Mouse (Mus musculus) heart, embryonic 16.5 days (tissue): ENCODE data around the gene Esrp2. TPM values are rescaled to one million over a fixed set of nuclear protein-coding genes. Genes with fewer than 3 reads are reported as not detected.

Experiments
- ATAC-seq: fragments of 200-750 bp; cut with Nextera tagmentation; replicated peaks from 2 replicates; pipeline ENCODE4 v1.8.0; 2017; ENCODE audit warnings: moderate number of reproducible peaks; ENCODE audit not compliant: insufficient read depth, low FRiP score; ENCODE audit errors: extremely low read depth
- H3K27ac ChIP-seq: fragments of 300-500 bp; sonication (generic); 2 replicates; pipeline ENCODE4 v1.5.1; 2014; ENCODE audit warnings: mild to moderate bottlenecking, low read length, control low read depth, moderate library complexity
- H3K27me3 ChIP-seq: fragments of 300-500 bp; sonication (generic); 2 replicates; pipeline ENCODE4 v1.6.1; 2014; ENCODE audit warnings: low read length, mixed read lengths; ENCODE audit not compliant: control insufficient read depth, insufficient read depth
- H3K36me3 ChIP-seq: fragments of 300-500 bp; sonication (generic); 2 replicates; pipeline ENCODE4 v1.6.1; 2014; ENCODE audit not compliant: control insufficient read depth, insufficient read depth
- H3K4me1 ChIP-seq: fragments of 300-500 bp; sonication (generic); 2 replicates; pipeline ENCODE4 v1.6.1; 2014; ENCODE audit warnings: low read length, mixed read lengths; ENCODE audit not compliant: control insufficient read depth, insufficient read depth
- H3K4me2 ChIP-seq: fragments of 300-500 bp; sonication (generic); 2 replicates; pipeline ENCODE4 v1.6.1; 2014; ENCODE audit warnings: low read depth, mild to moderate bottlenecking, control low read depth, low read length
- H3K4me3 ChIP-seq: fragments of 300-500 bp; sonication (generic); 2 replicates; pipeline ENCODE4 v1.5.1; 2014; ENCODE audit warnings: mild to moderate bottlenecking, control low read depth, low read length
- H3K9ac ChIP-seq: fragments of 300-500 bp; sonication (generic); 2 replicates; pipeline ENCODE4 v1.6.1; 2014; ENCODE audit warnings: low read length, control low read depth
- H3K9me3 ChIP-seq: fragments of 300-500 bp; sonication (generic); replicated peaks from 2 replicates; pipeline ENCODE4 v1.6.1; 2016; ENCODE audit warnings: low read length; ENCODE audit not compliant: control insufficient read depth
- WGBS: fragments of 180-500 bp; shearing (Covaris S2); extraction: QIAGEN DNeasy Blood & Tissue Kit; methylation state at CpG from one replicate; pipeline ENCODE4 v1.1.7; 2014; 5-methylcytosine and 5-hydroxymethylcytosine counted together
- polyA plus RNA-seq: library from polyadenylated mRNA; unstranded; fragments of >200 nt; fragmentation: Nextera tagmentation; extraction: Ambion mirVana; gene quantifications from 2 replicates; pipeline ENCODE4 v1.2.1, GENCODE M21; 2015

Gene Esrp2
- polyA plus RNA-seq, 1 experiment from 2014 or later: 1.9 TPM

GRCm38 (mm10) chr8:106169017-106169933 lies 32.5 kb upstream of the Esrp2 start:
- H3K9ac ChIP-seq: peak overlapping the region; percentile 89
- peaks cover 16% of the 10 kb centered on the region for H3K4me1 ChIP-seq
- peak; percentile 57 for ATAC-seq
- no peaks in the 10 kb centered on the region for H3K36me3 ChIP-seq
- H3K27me3 ChIP-seq: no peaks in the 10 kb centered on the region
- WGBS: under 1% methylated on average over 54 of the region's 54 CpGs
- peak overlapping the region; percentile 85 for H3K4me2 ChIP-seq
- H3K9me3 ChIP-seq: no peaks in the 10 kb centered on the region
- peak overlapping the region; percentile 94 for H3K4me3 ChIP-seq
- peak overlapping the region; percentile 74 for H3K27ac ChIP-seq

GRCm38 (mm10) chr8:106168356-106169016 lies 31.7 kb upstream of the Esrp2 start, which contains the start of gene Slc7a6:
Gene Slc7a6, plus strand, starts transcription at chr8:106168857.
- ATAC-seq: peak; percentile 89
- Histone ChIP-seq H3K4me2 (peak within 1 kb of the TSS; percentile 85), H3K36me3 (0 out of 2 replicates have a peak, but pooled peaks cover 2% of the 10 kb centered on the region), H3K9ac (peak within 1 kb of the TSS; percentile 89), H3K9me3 (no peaks in the 10 kb centered on the region), H3K27ac (peak within 1 kb of the TSS; percentile 74), H3K4me3 (peak within 1 kb of the TSS; percentile 94), H3K4me1 (peaks cover 16% of the 10 kb centered on the region), H3K27me3 (no peaks in the 10 kb centered on the region)
- WGBS: under 1% methylated on average over 58 of the region's 59 CpGs

DNA sequence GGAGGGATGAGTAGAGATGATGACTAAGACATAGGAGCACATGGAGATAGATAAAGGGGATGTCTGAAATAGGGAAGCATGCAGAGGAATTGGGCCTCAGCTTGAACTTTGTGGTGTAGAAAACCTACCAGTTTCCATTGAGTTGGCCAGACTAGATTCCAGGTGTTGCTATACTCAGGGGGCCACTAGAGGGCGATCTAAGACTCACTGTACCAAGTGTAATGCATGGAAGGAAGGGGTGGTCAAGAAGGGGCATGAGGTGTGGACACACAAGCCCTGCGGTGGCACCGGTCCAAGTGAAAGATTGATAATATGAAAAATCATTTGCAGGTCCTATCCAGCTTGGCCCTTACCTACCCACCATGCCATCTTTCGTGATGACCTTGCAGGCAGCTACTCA lies 28.7 kb upstream of the Esrp2 start:
- no peak overlapping the region for H3K4me2 ChIP-seq
- 45% methylated on average over 4 of the region's 4 CpGs for WGBS

DNA sequence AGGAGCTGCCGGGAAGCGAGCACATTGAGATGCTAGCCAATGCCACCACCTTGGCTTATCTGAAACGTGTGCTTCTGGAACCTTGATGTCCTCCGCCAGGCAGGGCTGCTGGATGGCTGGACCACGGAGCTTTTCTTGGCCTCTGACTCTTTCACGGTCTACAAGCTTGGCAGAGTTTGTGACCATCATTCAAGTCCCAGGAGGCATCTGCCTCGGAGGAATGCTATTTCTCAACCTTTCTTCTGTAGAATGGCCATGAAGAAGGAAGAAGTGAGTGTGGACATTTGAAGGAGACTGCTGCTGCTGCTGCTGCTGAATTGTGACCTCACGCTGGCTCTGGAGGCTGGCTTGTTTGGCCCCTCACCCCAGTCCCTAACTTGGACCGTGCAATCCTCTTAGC lies 26.5 kb upstream of the Esrp2 start:
- no peak overlapping the region for H3K27ac ChIP-seq

More for the DNA sequence above, 28.7 kb upstream of the Esrp2 start:
- peaks cover 16% of the 10 kb centered on the region for H3K4me1 ChIP-seq
- no peaks in the 10 kb centered on the region for H3K9me3 ChIP-seq
- H3K9ac ChIP-seq: no peak overlapping the region
- H3K27ac ChIP-seq: no peak overlapping the region
- peaks cover 12% of the 10 kb centered on the region for H3K36me3 ChIP-seq
- ATAC-seq: no peak
- no peaks in the 10 kb centered on the region for H3K27me3 ChIP-seq
- H3K4me3 ChIP-seq: no peak overlapping the region

DNA sequence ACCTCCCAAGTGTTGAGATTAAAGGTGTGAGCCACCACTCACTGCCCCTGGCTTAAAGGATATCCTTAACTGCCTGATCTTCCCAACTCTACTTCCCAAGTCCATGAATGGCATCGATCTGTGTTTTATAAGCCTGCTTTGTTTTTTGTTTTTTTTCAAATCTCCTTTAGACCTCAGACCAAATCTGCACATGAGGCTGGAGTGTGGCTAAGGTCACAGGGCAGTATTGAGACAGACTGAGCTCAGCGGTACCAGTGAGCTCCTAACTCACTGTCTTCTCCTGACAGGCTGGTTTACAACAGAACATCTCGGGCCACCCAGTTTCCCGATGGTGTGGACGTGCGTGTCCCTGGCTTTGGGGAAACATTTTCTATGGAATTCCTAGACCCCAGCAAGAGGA lies 23.1 kb upstream of the Esrp2 start:
- Histone ChIP-seq H3K27me3 (no peaks in the 10 kb centered on the region), H3K4me3 (no peak overlapping the region), H3K9me3 (no peaks in the 10 kb centered on the region), H3K27ac (no peak overlapping the region), H3K9ac (no peak overlapping the region), H3K4me2 (no peak overlapping the region), H3K36me3 (peaks cover 15% of the 10 kb centered on the region), H3K4me1 (no peaks in the 10 kb centered on the region)
- no peak for ATAC-seq
- 84% methylated on average over 6 of the region's 6 CpGs for WGBS

More for the DNA sequence above, 26.5 kb upstream of the Esrp2 start:
- H3K9ac ChIP-seq: no peak overlapping the region
- WGBS: 80% methylated on average over 9 of the region's 9 CpGs
- no peak overlapping the region for H3K4me2 ChIP-seq
- no peak overlapping the region for H3K4me3 ChIP-seq
- H3K4me1 ChIP-seq: peaks cover 12% of the 10 kb centered on the region
- no peaks in the 10 kb centered on the region for H3K9me3 ChIP-seq
- no peak for ATAC-seq
- no peaks in the 10 kb centered on the region for H3K27me3 ChIP-seq
- H3K36me3 ChIP-seq: peaks cover 12% of the 10 kb centered on the region

DNA sequence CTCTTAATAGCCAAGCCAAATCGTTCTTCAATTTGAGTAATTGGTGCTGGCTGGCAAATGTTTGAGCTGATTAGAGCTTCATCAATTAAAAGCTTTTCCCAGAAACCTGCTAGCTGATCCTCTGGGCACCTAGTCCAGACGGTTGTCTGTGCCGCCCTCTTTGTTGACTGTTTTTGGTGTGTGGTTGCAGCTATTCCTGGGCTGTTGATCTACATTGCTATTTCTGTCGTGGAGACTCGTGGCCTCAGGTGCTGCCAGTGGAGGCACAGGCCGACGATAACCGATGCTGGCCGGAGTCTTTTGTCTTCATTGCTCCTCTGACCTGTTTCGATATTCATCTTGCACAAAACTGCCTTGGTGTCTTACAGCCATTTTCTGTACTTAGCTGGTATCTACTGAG lies 21.6 kb upstream of the Esrp2 start:
- Histone ChIP-seq H3K27ac (no peak overlapping the region), H3K9me3 (no peaks in the 10 kb centered on the region), H3K9ac (no peak overlapping the region), H3K4me3 (no peak overlapping the region), H3K4me2 (no peak overlapping the region), H3K36me3 (peaks cover 12% of the 10 kb centered on the region), H3K4me1 (no peaks in the 10 kb centered on the region; the same call in 1 of the 2 replicates), H3K27me3 (no peaks in the 10 kb centered on the region)
- WGBS: 66% methylated on average over 10 of the region's 10 CpGs
- no peak for ATAC-seq

- no peak overlapping the region for H3K4me2 ChIP-seq
- H3K9ac ChIP-seq: no peak overlapping the region
- H3K4me3 ChIP-seq: no peak overlapping the region
- H3K36me3 ChIP-seq: peaks cover 6% of the 10 kb centered on the region
- ATAC-seq: no peak
- WGBS: 94% methylated on average over 1 of the region's 1 CpGs
- H3K9me3 ChIP-seq: no peaks in the 10 kb centered on the region
- H3K27ac ChIP-seq: no peak overlapping the region
- H3K4me1 ChIP-seq: peaks cover 6% of the 10 kb centered on the region
- H3K27me3 ChIP-seq: no peaks in the 10 kb centered on the region
Observed at GRCm38 (mm10) chr8:106157419-106157818, 20.6 kb upstream of the Esrp2 start.

GRCm38 (mm10) chr8:106152876-106153275 lies 16.1 kb upstream of the Esrp2 start:
- Histone ChIP-seq H3K9ac (no peak overlapping the region), H3K27me3 (no peaks in the 10 kb centered on the region), H3K4me1 (peaks cover 11% of the 10 kb centered on the region), H3K9me3 (no peaks in the 10 kb centered on the region), H3K4me2 (no peak overlapping the region), H3K27ac (no peak overlapping the region), H3K4me3 (no peak overlapping the region), H3K36me3 (peaks cover 3% of the 10 kb centered on the region; the same call in 1 of the 2 replicates)
- WGBS: 29% methylated on average over 4 of the region's 4 CpGs
- ATAC-seq: no peak

- Histone ChIP-seq H3K9me3 (no peaks in the 10 kb centered on the region), H3K9ac (peak overlapping the region; percentile 78), H3K27me3 (no peaks in the 10 kb centered on the region), H3K36me3 (peaks cover 3% of the 10 kb centered on the region; the same call in 1 of the 2 replicates), H3K4me1 (peaks cover 11% of the 10 kb centered on the region), H3K4me3 (peak overlapping the region; percentile 71), H3K27ac (no peak overlapping the region), H3K4me2 (peak overlapping the region; percentile 73)
- WGBS: 78% methylated on average over 9 of the region's 9 CpGs
- no peak for ATAC-seq
Observed at GRCm38 (mm10) chr8:106151041-106151440, 14.3 kb upstream of the Esrp2 start.
